Mouse (Mus musculus): ENCODE measurements around the gene Prkab2. TPM values are rescaled to one million over a fixed set of nuclear protein-coding genes. Genes with fewer than 3 reads are reported as not detected.

Prkab2 gene
- polyA plus RNA-seq, 1 experiment = 21.2 TPM

DNA sequence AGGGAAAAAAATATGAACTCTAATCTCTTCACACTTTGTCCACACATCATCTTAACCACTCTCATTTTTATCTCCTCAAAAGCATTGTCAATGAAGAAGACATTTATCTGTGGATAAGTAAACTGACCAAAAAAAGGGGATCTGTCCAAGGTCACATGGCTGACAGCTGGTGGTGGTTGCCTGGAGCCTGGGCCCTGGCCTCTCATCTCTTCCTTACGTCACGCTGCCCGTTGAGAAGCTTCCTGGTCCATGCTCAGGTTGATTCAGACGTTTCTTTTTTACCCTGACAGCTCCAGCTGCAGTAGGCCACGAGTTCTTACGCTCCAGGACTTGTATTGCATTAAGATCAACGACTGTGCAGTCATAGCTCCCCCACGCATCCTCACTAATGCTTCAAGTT lies 8.2 kb downstream of the Prkab2 start:
- H3K9ac ChIP-seq (ENCODE audit: low read depth, poor library complexity, severe bottlenecking) = no peak overlapping the region
- H3K36me3 ChIP-seq (ENCODE audit: control insufficient read depth, insufficient read depth, low read length, poor library complexity, severe bottlenecking) = peaks cover 9% of the 10 kb centered on the region; the same call in 1 of the 2 replicates
- no peaks in the 10 kb centered on the region for H3K27me3 ChIP-seq (ENCODE audit: control insufficient read depth, insufficient read depth, low read length, poor library complexity, severe bottlenecking)
- TF ChIP-seq POLR2A (IDR thresholded peaks at IDR 0.05; ENCODE audit: insufficient read depth, low read length) (no peak), EP300 (IDR thresholded peaks at IDR 0.05; ENCODE audit: insufficient read depth, low read depth, low read length) (no peak)
- H3K4me3 ChIP-seq (ENCODE audit: low read depth, low read length) = no peak overlapping the region
- H3K27ac ChIP-seq (ENCODE audit: insufficient read depth, low read length) = no peak overlapping the region
- no peaks in the 10 kb centered on the region for H3K4me1 ChIP-seq (ENCODE audit: control insufficient read depth, insufficient read depth, low read length)
- H3K9me3 ChIP-seq (replicated peaks; ENCODE audit: control insufficient read depth, insufficient read depth, low read length, poor library complexity, severe bottlenecking) = no peaks in the 10 kb centered on the region

DNA sequence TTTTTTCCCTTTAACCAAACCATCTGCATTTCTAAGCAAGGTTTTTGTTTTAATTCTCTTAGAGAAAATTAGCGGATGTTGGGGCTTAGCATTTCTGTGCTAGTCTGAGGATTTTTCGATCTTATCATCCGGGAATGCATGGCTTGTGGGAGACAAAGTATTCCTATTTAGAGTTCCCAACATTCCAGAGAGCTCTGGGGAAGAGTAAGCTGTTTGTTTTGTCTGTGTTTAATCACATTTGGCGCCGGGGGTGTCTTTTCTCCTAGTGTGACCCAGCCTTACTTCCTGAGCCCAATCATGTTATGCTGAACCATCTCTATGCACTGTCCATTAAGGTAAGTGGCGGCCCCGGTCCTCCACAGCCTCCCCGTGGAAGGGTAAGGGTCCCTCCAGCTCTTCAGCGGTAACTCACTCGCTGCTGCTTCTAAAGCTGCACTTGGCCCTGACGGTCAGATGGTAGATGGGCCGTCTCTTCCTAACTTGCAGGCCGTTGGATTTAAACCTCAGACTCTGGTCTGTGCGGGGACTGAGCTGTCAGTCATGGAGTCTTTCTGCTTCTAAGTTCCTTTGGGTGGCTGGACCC lies 9.2 kb downstream of the Prkab2 start:
- Histone ChIP-seq H3K27ac (ENCODE audit: insufficient read depth, low read length) (no peak overlapping the region), H3K9ac (ENCODE audit: low read depth, poor library complexity, severe bottlenecking) (no peak overlapping the region), H3K4me3 (ENCODE audit: low read depth, low read length) (no peak overlapping the region), H3K9me3 (replicated peaks; ENCODE audit: control insufficient read depth, insufficient read depth, low read length, poor library complexity, severe bottlenecking) (no peaks in the 10 kb centered on the region), H3K36me3 (ENCODE audit: control insufficient read depth, insufficient read depth, low read length, poor library complexity, severe bottlenecking) (peaks cover 9% of the 10 kb centered on the region; the same call in 1 of the 2 replicates), H3K27me3 (ENCODE audit: control insufficient read depth, insufficient read depth, low read length, poor library complexity, severe bottlenecking) (no peaks in the 10 kb centered on the region), H3K4me1 (ENCODE audit: control insufficient read depth, insufficient read depth, low read length) (no peaks in the 10 kb centered on the region)
- TF ChIP-seq POLR2A (IDR thresholded peaks at IDR 0.05; ENCODE audit: insufficient read depth, low read length) (no peak), CTCF (IDR thresholded peaks at IDR 0.05; ENCODE audit: low read depth, low read length) (no peak), EP300 (IDR thresholded peaks at IDR 0.05; ENCODE audit: insufficient read depth, low read depth, low read length) (no peak)

DNA sequence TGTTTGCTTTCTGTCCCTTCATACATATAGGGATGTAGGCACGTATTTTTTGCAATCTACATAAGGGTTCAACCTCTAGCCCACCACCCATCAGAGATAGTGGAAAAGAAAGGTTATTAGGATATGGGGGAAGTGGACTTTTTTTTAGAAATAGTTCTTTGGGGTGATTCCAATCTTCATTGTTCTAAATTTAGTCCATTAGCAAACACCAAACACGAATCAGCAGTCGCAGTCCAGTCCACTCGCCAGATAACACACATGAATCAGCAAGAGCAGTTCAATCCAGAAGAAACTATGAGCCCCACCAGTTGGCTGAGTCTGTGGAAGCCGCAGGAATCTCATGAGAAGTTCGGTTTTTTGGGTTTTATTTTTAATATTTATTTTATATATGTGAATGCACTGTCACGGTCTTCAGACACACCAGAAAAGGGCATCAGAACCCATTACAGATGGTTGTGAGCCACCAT lies 16.7 kb downstream of the Prkab2 start, which contains the start of gene Gm17651:
TSS of gene Gm17651 (minus strand) at position 51 of the 467 bp plus-strand sequence.
- H3K27ac ChIP-seq (ENCODE audit: insufficient read depth, low read length) = no peak within 1 kb of the TSS
- no peak within 1 kb of the TSS for H3K9ac ChIP-seq (ENCODE audit: low read depth, poor library complexity, severe bottlenecking)
- H3K36me3 ChIP-seq (ENCODE audit: control insufficient read depth, insufficient read depth, low read length, poor library complexity, severe bottlenecking) = no peaks in the 10 kb centered on the region
- no peaks in the 10 kb centered on the region for H3K9me3 ChIP-seq (replicated peaks; ENCODE audit: control insufficient read depth, insufficient read depth, low read length, poor library complexity, severe bottlenecking)
- no peak within 1 kb of the TSS for H3K4me3 ChIP-seq (ENCODE audit: low read depth, low read length)
- TF ChIP-seq POLR2A (IDR thresholded peaks at IDR 0.05; ENCODE audit: insufficient read depth, low read length) = no peak
- H3K4me1 ChIP-seq (ENCODE audit: control insufficient read depth, insufficient read depth, low read length) = no peaks in the 10 kb centered on the region
- no peaks in the 10 kb centered on the region for H3K27me3 ChIP-seq (ENCODE audit: control insufficient read depth, insufficient read depth, low read length, poor library complexity, severe bottlenecking)

DNA sequence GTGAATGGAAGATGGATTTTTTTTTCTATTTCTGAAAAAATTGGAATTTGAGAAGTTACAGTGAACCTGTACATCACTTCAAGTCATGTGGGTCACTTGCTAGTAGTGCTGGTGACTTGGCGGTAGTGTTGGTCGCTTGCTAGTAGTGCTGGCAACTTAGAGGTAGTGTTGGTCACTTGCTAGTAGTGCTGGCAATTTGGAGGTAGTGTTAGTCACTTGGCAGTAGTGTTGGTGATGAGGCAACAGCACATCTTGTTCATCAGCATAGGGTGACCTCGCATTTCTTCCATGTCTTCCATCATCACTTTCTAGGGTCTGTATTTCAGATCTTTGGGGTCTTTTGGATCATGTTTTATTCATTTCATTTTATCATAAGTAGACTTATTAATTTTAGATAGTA lies 18.1 kb downstream of the Prkab2 start:
- Histone ChIP-seq H3K4me1 (ENCODE audit: control insufficient read depth, insufficient read depth, low read length) (no peaks in the 10 kb centered on the region), H3K9ac (ENCODE audit: low read depth, poor library complexity, severe bottlenecking) (no peak overlapping the region), H3K27ac (ENCODE audit: insufficient read depth, low read length) (no peak overlapping the region), H3K27me3 (ENCODE audit: control insufficient read depth, insufficient read depth, low read length, poor library complexity, severe bottlenecking) (no peaks in the 10 kb centered on the region), H3K4me3 (ENCODE audit: low read depth, low read length) (no peak overlapping the region), H3K9me3 (replicated peaks; ENCODE audit: control insufficient read depth, insufficient read depth, low read length, poor library complexity, severe bottlenecking) (no peaks in the 10 kb centered on the region), H3K36me3 (ENCODE audit: control insufficient read depth, insufficient read depth, low read length, poor library complexity, severe bottlenecking) (no peaks in the 10 kb centered on the region)
- TF ChIP-seq POLR2A (IDR thresholded peaks at IDR 0.05; ENCODE audit: insufficient read depth, low read length) (no peak), EP300 (IDR thresholded peaks at IDR 0.05; ENCODE audit: insufficient read depth, low read depth, low read length) (no peak), CTCF (IDR thresholded peaks at IDR 0.05; ENCODE audit: low read depth, low read length) (no peak)

DNA sequence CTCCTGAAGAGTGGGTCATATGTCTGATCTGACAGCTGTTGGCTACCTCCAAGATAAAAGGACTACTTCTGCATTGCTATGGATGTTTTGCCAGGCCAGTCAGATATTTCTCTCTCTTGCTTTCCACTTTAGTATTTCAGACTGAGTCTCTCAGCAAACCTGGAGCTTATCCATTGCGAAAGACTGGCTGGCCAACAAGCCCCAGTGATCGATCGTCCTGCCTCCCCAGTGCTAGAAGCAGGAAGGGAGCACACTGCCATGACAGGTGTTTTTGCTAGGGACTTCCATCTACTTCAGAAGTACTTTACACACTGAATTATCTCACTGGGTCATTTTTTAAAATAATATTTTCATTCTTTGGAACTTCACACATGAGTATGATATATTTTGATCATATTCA lies 20.4 kb downstream of the Prkab2 start:
- Histone ChIP-seq H3K9ac (ENCODE audit: low read depth, poor library complexity, severe bottlenecking) (no peak overlapping the region), H3K27me3 (ENCODE audit: control insufficient read depth, insufficient read depth, low read length, poor library complexity, severe bottlenecking) (no peaks in the 10 kb centered on the region), H3K36me3 (ENCODE audit: control insufficient read depth, insufficient read depth, low read length, poor library complexity, severe bottlenecking) (no peaks in the 10 kb centered on the region), H3K4me1 (ENCODE audit: control insufficient read depth, insufficient read depth, low read length) (no peaks in the 10 kb centered on the region), H3K4me3 (ENCODE audit: low read depth, low read length) (no peak overlapping the region), H3K27ac (ENCODE audit: insufficient read depth, low read length) (no peak overlapping the region), H3K9me3 (replicated peaks; ENCODE audit: control insufficient read depth, insufficient read depth, low read length, poor library complexity, severe bottlenecking) (no peaks in the 10 kb centered on the region)
- TF ChIP-seq EP300 (IDR thresholded peaks at IDR 0.05; ENCODE audit: insufficient read depth, low read depth, low read length) (no peak), POLR2A (IDR thresholded peaks at IDR 0.05; ENCODE audit: insufficient read depth, low read length) (no peak), CTCF (IDR thresholded peaks at IDR 0.05; ENCODE audit: low read depth, low read length) (no peak)

DNA sequence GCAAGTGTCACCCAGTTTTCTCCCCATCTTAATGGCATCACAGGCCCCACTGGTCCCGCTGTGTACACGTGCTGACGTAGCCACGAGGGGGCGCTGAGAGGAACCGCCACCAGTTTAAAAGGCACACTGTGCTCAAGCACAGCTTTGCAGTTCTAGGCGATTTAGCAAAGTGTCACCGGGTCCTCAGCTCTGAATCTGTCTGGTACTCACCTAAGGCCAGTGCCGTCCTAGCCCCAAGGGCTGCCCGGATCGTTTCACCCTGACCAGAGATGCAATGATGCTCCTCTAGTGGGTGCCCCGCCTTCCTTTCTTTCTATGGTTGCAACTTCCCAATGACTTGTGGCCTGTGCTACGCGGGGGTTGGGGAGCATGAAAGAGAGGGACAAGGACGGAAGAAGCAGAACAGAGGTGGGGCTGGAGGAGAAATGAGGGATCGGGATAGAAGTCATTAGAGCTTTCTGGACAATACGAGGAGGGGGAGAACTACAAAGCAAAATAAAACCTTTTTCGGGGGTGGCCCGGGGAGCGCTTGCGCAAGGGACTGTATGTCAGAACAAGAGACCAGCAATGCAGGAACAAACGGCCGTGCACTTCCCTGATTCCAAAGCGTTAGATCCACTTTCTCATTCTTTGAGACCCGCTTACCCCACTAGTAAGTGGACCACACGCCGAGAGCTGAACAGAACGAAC lies 22.8 kb downstream of the Prkab2 start:
- H3K4me3 ChIP-seq (ENCODE audit: low read depth, low read length) = peak overlapping the region; percentile 53
- no peak overlapping the region for H3K9ac ChIP-seq (ENCODE audit: low read depth, poor library complexity, severe bottlenecking)
- no peak overlapping the region for H3K27ac ChIP-seq (ENCODE audit: insufficient read depth, low read length)
- TF ChIP-seq EP300 (IDR thresholded peaks at IDR 0.05; ENCODE audit: insufficient read depth, low read depth, low read length) (no peak), CTCF (IDR thresholded peaks at IDR 0.05; ENCODE audit: low read depth, low read length) (peak; percentile 89)
- no peaks in the 10 kb centered on the region for H3K9me3 ChIP-seq (replicated peaks; ENCODE audit: control insufficient read depth, insufficient read depth, low read length, poor library complexity, severe bottlenecking)
- H3K36me3 ChIP-seq (ENCODE audit: control insufficient read depth, insufficient read depth, low read length, poor library complexity, severe bottlenecking) = no peaks in the 10 kb centered on the region
- H3K27me3 ChIP-seq (ENCODE audit: control insufficient read depth, insufficient read depth, low read length, poor library complexity, severe bottlenecking) = no peaks in the 10 kb centered on the region
- no peaks in the 10 kb centered on the region for H3K4me1 ChIP-seq (ENCODE audit: control insufficient read depth, insufficient read depth, low read length)

Data from ES-Bruce4 (cell line).